Comparison of ENCODE assay signal across 28 mouse cellular contexts in the genomic region with DNA sequence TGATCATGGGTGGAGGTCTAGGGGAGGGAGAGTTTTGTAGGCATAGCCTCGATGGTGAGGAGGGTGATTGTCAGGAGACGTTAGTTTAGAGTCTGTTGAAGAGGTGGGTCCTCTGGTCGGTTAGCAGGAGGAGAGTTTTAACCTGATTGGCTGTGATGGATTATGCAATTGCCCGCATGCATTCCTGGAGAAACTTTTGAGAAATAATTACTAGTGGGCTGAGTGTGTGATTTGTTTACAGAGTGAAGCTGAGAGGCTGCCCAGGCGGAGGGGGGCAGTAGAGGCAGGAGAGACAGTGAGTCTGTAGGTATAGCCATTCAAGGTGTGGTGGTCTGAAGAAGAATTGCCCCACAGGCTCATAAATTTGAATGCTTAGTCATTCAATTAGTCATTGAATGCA. TPM values are rescaled to one million over a fixed set of nuclear protein-coding genes. Genes with fewer than 3 reads are reported as not detected.
A peak's percentile ranks its signal among the peaks of the same experiment; 100 is the strongest.
DNase-seq lines count a peak whose midpoint lies in the region; TF ChIP-seq lines count a peak whose summit lies in the region.
"Had no signal": no experiment of that assay in that cellular context is flagged by ENCODE, and none has a peak within 500 bp of the region (broad histone marks: within the 10 kb centered on the region; RNA-seq: fewer than 3 reads in every experiment).

No protein-coding gene starts in this region.

- 45% methylated on average over 5 of the region's 5 CpGs for WGBS in lung, adult 2 months

- no peak overlapping the region for H3K4me3 ChIP-seq in lung, adult 2 months (replicated peaks; ENCODE audit: extremely low read depth, low read depth, low read length)
- H3K4me3 ChIP-seq: forebrain, embryonic 10.5 days; forebrain, embryonic 13.5 days; gastrocnemius, adult 2 months; hindbrain, embryonic 12.5 days; hindbrain, embryonic 15.5 days had no signal

- no peak for TF ChIP-seq CTCF in lung, adult 2 months (IDR thresholded peaks at IDR 0.05; ENCODE audit: insufficient read depth, low read length)

- no peak for TF ChIP-seq POLR2A in lung, adult 2 months (IDR thresholded peaks at IDR 0.05; ENCODE audit: borderline replicate concordance, extremely low read depth, low read depth, low read length)

- H3K4me1 ChIP-seq in lung, adult 2 months (ENCODE audit: control insufficient read depth, insufficient read depth, low read length): no peaks in the 10 kb centered on the region; the same call in 1 of the 2 replicates
- H3K4me1 ChIP-seq: forebrain, embryonic 13.5 days; hindbrain, embryonic 15.5 days had no signal

- DNase-seq in lung, adult 2 months: peak; percentile 29
- peak; percentile 40 for DNase-seq in lung, postnatal 10 days
- peak; percentile 74 for DNase-seq in lung, postnatal 36 days
- DNase-seq in kidney, postnatal 25 days: no peak
- DNase-seq in retina, embryonic 14.5 days (ENCODE audit: low spot score): no peak
- no peak for DNase-seq in right cerebral cortex, adult 18-20 months
- DNase-seq: adrenal gland, adult 8-10 months; adrenal gland, postnatal 25 days; cerebellum, adult 18-20 months; cerebellum, adult 9-10 months; cerebellum, postnatal 14 days; gastrocnemius, adult 2 months; gastrocnemius, postnatal 14 days; heart, adult 11 months had no signal

RNA-seq across cellular contexts. Expression of a gene that starts 6.1 kb away (rescaled TPM):
- polyA plus RNA-seq in lung, adult 2 months (2012; rRNA removed): 0.06 and 0.37 TPM in 2 replicates
- polyA plus RNA-seq: activated CD4-positive, CD25-positive, alpha-beta regulatory T cell, adult 4 months; C2C12; embryonic facial prominence, embryonic 11.5 days; embryonic facial prominence, embryonic 14.5 days; forebrain, embryonic 10.5 days; heart, embryonic 11.5 days had no signal

RNA-seq across cellular contexts. Expression of a gene that starts 9.4 kb away (rescaled TPM):
- polyA plus RNA-seq in lung, adult 2 months (2012; rRNA removed): 5.7 and 7.2 TPM in 2 replicates

RNA-seq across cellular contexts. Expression of a gene that starts 24.8 kb away (rescaled TPM):
- polyA plus RNA-seq in lung, adult 2 months (2012; rRNA removed): 90.5 and 117 TPM in 2 replicates

RNA-seq across cellular contexts. Expression of a gene that starts 33.5 kb away (rescaled TPM):
- 7.2 and 8.3 TPM in 2 replicates for polyA plus RNA-seq in lung, adult 2 months (2012; rRNA removed)
- polyA plus RNA-seq: activated CD4-positive, CD25-positive, alpha-beta regulatory T cell, adult 4 months; CD4-positive, CD25-positive, alpha-beta regulatory T cell, adult 4 months; heart, embryonic 11.5 days; heart, postnatal 0 days had no signal

RNA-seq across cellular contexts. Expression of a gene that starts 44.6 kb away (rescaled TPM):
- polyA plus RNA-seq in lung, adult 2 months (2012; rRNA removed): not detected in 2 replicates
- polyA plus RNA-seq: activated CD4-positive, CD25-positive, alpha-beta regulatory T cell, adult 4 months; brain, embryonic 14.5 days; C2C12; CD4-positive, CD25-positive, alpha-beta regulatory T cell, adult 4 months; forebrain, embryonic 10.5 days; forebrain, embryonic 13.5 days; forebrain, embryonic 16.5 days; heart, embryonic 11.5 days; heart, embryonic 14.5 days; heart, postnatal 0 days; hindbrain, embryonic 15.5 days had no signal

Comparison
In these comparisons a context has a peak if more than half of its experiments do, and no peak if none do; other contexts are left out.
1. DNase-seq: peak in lung, adult 2 months (single experiment), lung, postnatal 10 days (single experiment) and lung, postnatal 36 days (single experiment); none in kidney, postnatal 25 days (0 of 2), retina, embryonic 14.5 days (single experiment) and right cerebral cortex, adult 18-20 months (single experiment).